Mouse (Mus musculus) kidney, postnatal 36 days (tissue): ENCODE measurements around the gene Tnfsf13.

Experiments used
- DNase-seq, 2 experiments: peaks; one replicate each; pipeline ENCODE4 v3.0.0; 2021 to 2022; ENCODE audit warnings: mixed read lengths in 2 of 2

Gene Tnfsf13

DNA sequence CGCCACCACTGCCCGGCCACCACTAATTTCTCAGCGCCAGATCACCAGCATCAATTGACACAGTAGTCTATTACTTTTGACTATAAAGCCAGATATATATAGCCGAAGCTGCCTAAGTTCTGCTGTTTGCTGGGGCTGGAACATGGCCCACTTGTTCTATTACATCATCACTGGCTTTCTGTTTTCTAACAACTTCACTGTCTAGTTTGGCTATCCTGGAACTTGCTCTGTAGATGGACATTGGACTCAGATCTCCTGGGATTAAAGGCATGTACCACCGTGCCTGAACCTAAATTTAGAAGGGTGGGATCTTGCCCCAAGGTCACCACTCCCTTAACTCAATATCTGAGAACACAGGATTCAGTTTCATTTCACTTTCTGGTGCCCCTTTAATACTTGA, 39.7 kb downstream of the Tnfsf13 start:
- no peak for DNase-seq

DNA sequence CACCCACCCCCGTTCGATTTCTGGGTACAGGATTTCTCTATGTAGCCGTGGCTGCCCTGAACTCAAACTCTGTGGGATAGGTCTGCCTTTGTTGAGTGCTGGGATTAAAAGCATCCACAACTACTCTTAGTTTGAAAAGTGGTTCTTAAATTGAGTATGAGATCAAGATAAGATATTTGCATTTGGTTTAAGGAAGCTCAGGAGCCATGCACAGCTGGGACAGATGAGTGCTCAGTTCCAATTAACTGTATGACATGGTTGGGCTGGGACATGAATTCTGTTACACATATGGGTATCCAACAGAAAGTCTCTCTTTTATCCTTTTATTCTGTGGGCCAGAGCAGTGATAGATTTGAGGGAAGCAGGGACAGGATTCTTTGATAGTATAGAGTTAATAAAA, 50.1 kb downstream of the Tnfsf13 start:
- DNase-seq, result no peak

DNA sequence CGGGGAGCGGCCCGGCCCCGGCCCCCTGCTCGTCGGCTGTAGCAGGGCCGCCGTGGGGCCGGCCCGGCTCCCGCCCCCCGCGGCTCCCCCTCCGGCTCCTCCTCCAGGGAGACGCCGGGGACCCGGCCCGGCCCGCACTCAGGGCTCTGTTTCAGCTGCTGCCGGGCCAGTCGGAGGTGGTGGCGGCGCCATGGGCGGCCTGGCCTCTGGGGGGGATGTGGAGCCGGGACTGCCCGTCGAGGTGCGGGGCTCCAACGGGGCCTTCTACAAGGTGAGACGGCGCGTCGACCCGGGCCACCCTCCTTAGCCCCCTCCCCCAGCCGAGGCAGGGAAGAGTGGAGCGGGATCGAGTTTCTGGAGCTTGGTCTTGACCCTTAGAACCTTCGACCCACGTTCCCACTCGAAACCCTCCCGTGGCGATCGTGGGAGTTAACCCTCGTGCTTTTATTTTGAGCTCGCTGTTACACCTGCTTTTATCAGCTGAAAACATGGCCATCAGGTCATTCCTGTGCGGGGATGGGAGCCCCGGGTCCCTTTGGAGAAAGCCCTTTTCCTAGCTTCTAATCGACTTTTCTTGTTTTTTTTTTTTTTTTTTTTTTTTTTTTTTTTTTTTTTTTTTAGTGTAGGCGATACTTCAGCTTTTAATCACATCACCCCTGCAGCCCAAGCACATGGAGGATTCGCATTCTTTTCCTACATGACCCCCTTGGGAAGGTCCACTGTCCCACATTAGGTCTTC, 52.3 kb downstream of the Tnfsf13 start:
- peak; percentile 63 to 80 for DNase-seq
